Mouse (Mus musculus): ENCODE results near the gene Iscu. TPM values are rescaled to one million over a fixed set of nuclear protein-coding genes. Genes with fewer than 3 reads are reported as not detected.

Iscu gene
- polyA plus RNA-seq, 1 experiment from 2014 or later: 106 TPM

GRCm38 (mm10) chr5:113748556-113749331, 23.8 kb upstream of the Iscu start:
- Histone ChIP-seq H3K9ac (ENCODE audit: low read depth, low read length) (no peak overlapping the region), H3K4me3 (ENCODE audit: low read length) (no peak overlapping the region), H3K27me3 (ENCODE audit: control insufficient read depth, insufficient read depth, low read length) (no peaks in the 10 kb centered on the region), H3K4me2 (replicated peaks; ENCODE audit: low read depth, low read length) (no peak overlapping the region), H3K27ac (ENCODE audit: low read depth, low read length) (no peak overlapping the region), H3K9me3 (ENCODE audit: control insufficient read depth, low read length) (no peaks in the 10 kb centered on the region), H3K36me3 (ENCODE audit: control insufficient read depth, insufficient read depth, low read length) (peaks cover 98% of the 10 kb centered on the region), H3K4me1 (ENCODE audit: control insufficient read depth, insufficient read depth, low read length) (no peaks in the 10 kb centered on the region)
- 93% methylated on average over 13 of the region's 13 CpGs for WGBS
- no peak for ATAC-seq (ENCODE audit: low FRiP score, low TSS enrichment)

- peaks cover 98% of the 10 kb centered on the region for H3K36me3 ChIP-seq (ENCODE audit: control insufficient read depth, insufficient read depth, low read length)
- H3K4me3 ChIP-seq (ENCODE audit: low read length): no peak overlapping the region
- H3K27me3 ChIP-seq (ENCODE audit: control insufficient read depth, insufficient read depth, low read length): no peaks in the 10 kb centered on the region
- H3K4me1 ChIP-seq (ENCODE audit: control insufficient read depth, insufficient read depth, low read length): no peaks in the 10 kb centered on the region
- H3K4me2 ChIP-seq (replicated peaks; ENCODE audit: low read depth, low read length): no peak overlapping the region
- no peak overlapping the region for H3K9ac ChIP-seq (ENCODE audit: low read depth, low read length)
- no peak overlapping the region for H3K27ac ChIP-seq (ENCODE audit: low read depth, low read length)
- no peaks in the 10 kb centered on the region for H3K9me3 ChIP-seq (ENCODE audit: control insufficient read depth, low read length)
- ATAC-seq (ENCODE audit: low FRiP score, low TSS enrichment): peak; percentile 56
- 54% methylated on average over 9 of the region's 9 CpGs for WGBS
These were observed 20.9 kb upstream of the Iscu start for GRCm38 (mm10) chr5:113751521-113752157.

GRCm38 (mm10) chr5:113755347-113756030, 17.1 kb upstream of the Iscu start:
- Histone ChIP-seq H3K36me3 (ENCODE audit: control insufficient read depth, insufficient read depth, low read length) (peaks cover 100% of the 10 kb centered on the region), H3K27ac (ENCODE audit: low read depth, low read length) (no peak overlapping the region), H3K4me1 (ENCODE audit: control insufficient read depth, insufficient read depth, low read length) (no peaks in the 10 kb centered on the region), H3K27me3 (ENCODE audit: control insufficient read depth, insufficient read depth, low read length) (no peaks in the 10 kb centered on the region), H3K9me3 (ENCODE audit: control insufficient read depth, low read length) (no peaks in the 10 kb centered on the region), H3K9ac (ENCODE audit: low read depth, low read length) (no peak overlapping the region), H3K4me3 (ENCODE audit: low read length) (no peak overlapping the region), H3K4me2 (replicated peaks; ENCODE audit: low read depth, low read length) (no peak overlapping the region)
- 87% methylated on average over 15 of the region's 15 CpGs for WGBS
- ATAC-seq (ENCODE audit: low FRiP score, low TSS enrichment): no peak

GRCm38 (mm10) chr5:113761585-113761984, 11.0 kb upstream of the Iscu start:
- WGBS: 96% methylated on average over 2 of the region's 2 CpGs
- no peaks in the 10 kb centered on the region for H3K9me3 ChIP-seq (ENCODE audit: control insufficient read depth, low read length)
- no peaks in the 10 kb centered on the region for H3K4me1 ChIP-seq (ENCODE audit: control insufficient read depth, insufficient read depth, low read length)
- no peaks in the 10 kb centered on the region for H3K27me3 ChIP-seq (ENCODE audit: control insufficient read depth, insufficient read depth, low read length)
- no peak overlapping the region for H3K4me3 ChIP-seq (ENCODE audit: low read length)
- no peak for ATAC-seq (ENCODE audit: low FRiP score, low TSS enrichment)
- H3K36me3 ChIP-seq (ENCODE audit: control insufficient read depth, insufficient read depth, low read length): peaks cover 82% of the 10 kb centered on the region
- no peak overlapping the region for H3K4me2 ChIP-seq (replicated peaks; ENCODE audit: low read depth, low read length)
- no peak overlapping the region for H3K27ac ChIP-seq (ENCODE audit: low read depth, low read length)
- H3K9ac ChIP-seq (ENCODE audit: low read depth, low read length): no peak overlapping the region

- WGBS: 93% methylated on average over 7 of the region's 7 CpGs
- H3K36me3 ChIP-seq (ENCODE audit: control insufficient read depth, insufficient read depth, low read length): peaks cover 71% of the 10 kb centered on the region
These were observed 8.1 kb upstream of the Iscu start for GRCm38 (mm10) chr5:113764426-113764825.

GRCm38 (mm10) chr5:113765641-113766526, 6.7 kb upstream of the Iscu start:
- Histone ChIP-seq H3K27ac (ENCODE audit: low read depth, low read length) (no peak overlapping the region), H3K36me3 (ENCODE audit: control insufficient read depth, insufficient read depth, low read length) (peaks cover 56% of the 10 kb centered on the region), H3K4me1 (ENCODE audit: control insufficient read depth, insufficient read depth, low read length) (peaks cover 17% of the 10 kb centered on the region), H3K4me3 (ENCODE audit: low read length) (no peak overlapping the region), H3K9me3 (ENCODE audit: control insufficient read depth, low read length) (no peaks in the 10 kb centered on the region), H3K4me2 (replicated peaks; ENCODE audit: low read depth, low read length) (no peak overlapping the region), H3K9ac (ENCODE audit: low read depth, low read length) (no peak overlapping the region), H3K27me3 (ENCODE audit: control insufficient read depth, insufficient read depth, low read length) (no peaks in the 10 kb centered on the region)
- WGBS: 83% methylated on average over 13 of the region's 13 CpGs
- no peak for ATAC-seq (ENCODE audit: low FRiP score, low TSS enrichment)

More at GRCm38 (mm10) chr5:113764426-113764825, 8.1 kb upstream of the Iscu start:
- ATAC-seq (ENCODE audit: low FRiP score, low TSS enrichment): no peak
- no peak overlapping the region for H3K4me2 ChIP-seq (replicated peaks; ENCODE audit: low read depth, low read length)
- H3K9me3 ChIP-seq (ENCODE audit: control insufficient read depth, low read length): no peaks in the 10 kb centered on the region
- H3K4me3 ChIP-seq (ENCODE audit: low read length): no peak overlapping the region
- no peak overlapping the region for H3K9ac ChIP-seq (ENCODE audit: low read depth, low read length)
- no peak overlapping the region for H3K27ac ChIP-seq (ENCODE audit: low read depth, low read length)
- H3K27me3 ChIP-seq (ENCODE audit: control insufficient read depth, insufficient read depth, low read length): no peaks in the 10 kb centered on the region
- H3K4me1 ChIP-seq (ENCODE audit: control insufficient read depth, insufficient read depth, low read length): peaks cover 4% of the 10 kb centered on the region; the same call in 1 of the 2 replicates

- no peak overlapping the region for H3K9ac ChIP-seq (ENCODE audit: low read depth, low read length)
- ATAC-seq (ENCODE audit: low FRiP score, low TSS enrichment): no peak
These were observed 3.7 kb upstream of the Iscu start for GRCm38 (mm10) chr5:113768806-113769205.

More at GRCm38 (mm10) chr5:113768806-113769205, 3.7 kb upstream of the Iscu start:
- no peak overlapping the region for H3K4me2 ChIP-seq (replicated peaks; ENCODE audit: low read depth, low read length)
- H3K4me1 ChIP-seq (ENCODE audit: control insufficient read depth, insufficient read depth, low read length): peaks cover 23% of the 10 kb centered on the region
- no peak overlapping the region for H3K4me3 ChIP-seq (ENCODE audit: low read length)
- 91% methylated on average over 8 of the region's 8 CpGs for WGBS
- no peak overlapping the region for H3K27ac ChIP-seq (ENCODE audit: low read depth, low read length)
- H3K27me3 ChIP-seq (ENCODE audit: control insufficient read depth, insufficient read depth, low read length): no peaks in the 10 kb centered on the region
- H3K36me3 ChIP-seq (ENCODE audit: control insufficient read depth, insufficient read depth, low read length): peaks cover 29% of the 10 kb centered on the region; the same call in 1 of the 2 replicates
- no peaks in the 10 kb centered on the region for H3K9me3 ChIP-seq (ENCODE audit: control insufficient read depth, low read length)

All from kidney, embryonic 14.5 days (tissue).